Mouse (Mus musculus) bone marrow macrophage, adult 2 months (primary cell): ENCODE data around the gene Hbb-bh1.

Experiments
- CTCF ChIP-seq: IDR thresholded peaks from 2 replicates; pipeline ENCODE4 v1.5.1; 2012; ENCODE audit warnings: low read depth, mild to moderate bottlenecking, low read length, moderate library complexity
- POLR2A ChIP-seq: IDR thresholded peaks from 2 replicates; pipeline ENCODE4 v1.6.1; 2012; ENCODE audit warnings: mild to moderate bottlenecking, low read depth, low read length, borderline replicate concordance

DNA sequence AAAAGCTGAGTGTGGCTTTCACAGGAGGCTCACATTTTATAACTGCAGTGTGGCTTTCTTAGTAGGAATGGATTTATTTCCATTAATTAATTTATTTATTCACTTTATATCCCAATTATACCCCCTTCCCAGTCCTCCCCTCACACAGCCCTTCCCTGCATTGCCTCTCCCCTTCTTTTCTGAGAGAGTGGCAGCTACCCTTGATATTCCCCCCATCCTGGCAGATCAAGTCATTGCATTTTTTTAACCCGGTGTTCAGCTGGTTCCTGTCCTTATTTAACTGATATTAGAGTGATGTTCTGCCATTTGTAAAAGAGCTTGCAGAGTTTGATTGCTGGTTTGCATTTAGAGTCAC, 33.2 kb downstream of the Hbb-bh1 start:
- no peak for TF ChIP-seq POLR2A
- no peak for TF ChIP-seq CTCF
